In the genomic region with DNA sequence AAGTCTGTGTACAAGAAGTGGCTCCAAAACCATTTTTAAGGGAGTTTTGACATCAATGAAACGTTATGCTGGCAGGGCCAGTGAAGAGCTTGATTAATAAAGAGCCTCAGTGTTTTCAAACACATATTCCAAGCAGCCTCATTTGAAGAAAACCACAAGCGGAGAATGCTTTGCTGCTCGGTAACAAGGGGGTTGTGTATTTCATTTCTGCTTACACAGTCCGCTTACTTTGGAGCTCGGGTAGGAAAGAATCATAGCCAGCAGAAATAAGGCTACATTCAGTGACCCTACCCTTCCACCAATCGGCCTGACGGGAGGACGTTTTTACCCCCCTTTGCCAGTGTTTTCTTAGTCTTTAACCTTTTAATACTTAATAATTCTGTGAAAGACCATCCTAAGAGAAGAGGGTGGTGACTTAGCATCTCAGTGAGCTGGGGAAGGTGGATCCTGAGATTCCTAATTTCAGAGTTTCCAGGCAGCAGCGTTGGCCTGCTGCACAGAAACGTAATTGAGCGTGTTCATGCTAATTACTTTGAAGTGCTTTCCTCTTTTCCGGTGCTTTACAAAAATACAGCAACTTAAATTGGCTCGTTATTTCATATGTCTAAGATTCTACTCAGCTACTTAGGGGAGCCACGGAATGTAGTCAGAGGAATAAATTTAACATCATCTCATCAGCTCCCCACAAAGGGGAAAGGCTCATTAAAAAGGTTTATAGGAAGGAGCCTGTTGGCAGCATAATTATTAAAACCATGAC, we compare ENCODE assay signal across 22 mouse cellular contexts.
DNase-seq lines count a peak whose midpoint lies in the region; ATAC-seq and TF ChIP-seq lines count a peak whose summit lies in the region.
"Had no signal": no experiment of that assay in that cellular context is flagged by ENCODE, and none has a peak within 500 bp of the region (broad histone marks: within the 10 kb centered on the region; RNA-seq: fewer than 3 reads in every experiment).

No protein-coding gene starts in this region.

- H3K4me2 ChIP-seq in hindbrain, postnatal 0 days (ENCODE audit: low read depth, low read length): 0 out of 2 replicates have a peak overlapping the region, but pooled peaks have one; percentile 19
- H3K4me2 ChIP-seq in hindbrain, embryonic 11.5 days (replicated peaks; ENCODE audit: low read depth, low read length): no peak overlapping the region
- 0 out of 2 replicates have a peak overlapping the region, but pooled peaks have one; percentile 12 for H3K4me2 ChIP-seq in forebrain, embryonic 11.5 days (ENCODE audit: low read depth, low read length, severe bottlenecking)
- H3K4me2 ChIP-seq in limb, embryonic 15.5 days: no peak overlapping the region
- H3K4me2 ChIP-seq: embryonic facial prominence, embryonic 15.5 days; heart, embryonic 13.5 days had no signal

- no peaks in the 10 kb centered on the region for H3K27me3 ChIP-seq in hindbrain, postnatal 0 days (ENCODE audit: insufficient read depth, low read length)
- no peaks in the 10 kb centered on the region for H3K27me3 ChIP-seq in hindbrain, embryonic 11.5 days (ENCODE audit: control insufficient read depth, insufficient read depth, low read length)
- no peaks in the 10 kb centered on the region for H3K27me3 ChIP-seq in forebrain, embryonic 11.5 days (ENCODE audit: control insufficient read depth, insufficient read depth, low read length)
- no peaks in the 10 kb centered on the region for H3K27me3 ChIP-seq in limb, embryonic 15.5 days
- H3K27me3 ChIP-seq: embryonic facial prominence, embryonic 15.5 days; heart, embryonic 13.5 days; Patski had no signal

- no peaks in the 10 kb centered on the region for H3K4me1 ChIP-seq in hindbrain, postnatal 0 days (ENCODE audit: insufficient read depth, low read length)
- no peaks in the 10 kb centered on the region for H3K4me1 ChIP-seq in hindbrain, embryonic 11.5 days (replicated peaks; ENCODE audit: control insufficient read depth, insufficient read depth, low read length)
- H3K4me1 ChIP-seq in forebrain, embryonic 11.5 days (replicated peaks; ENCODE audit: control insufficient read depth, insufficient read depth, low read length): no peaks in the 10 kb centered on the region
- no peaks in the 10 kb centered on the region for H3K4me1 ChIP-seq in limb, embryonic 15.5 days
- H3K4me1 ChIP-seq: embryonic facial prominence, embryonic 15.5 days; heart, embryonic 13.5 days had no signal

- ATAC-seq in hindbrain, postnatal 0 days: no peak
- ATAC-seq in hindbrain, embryonic 11.5 days (ENCODE audit: low FRiP score): no peak
- peak; percentile 83 for ATAC-seq in forebrain, embryonic 11.5 days (replicated peaks; ENCODE audit: low FRiP score)
- ATAC-seq in limb, embryonic 15.5 days (ENCODE audit: insufficient number of reproducible peaks, low FRiP score, low TSS enrichment, low read depth): 0 out of 2 replicates have a peak, but pooled peaks have one; percentile 44
- ATAC-seq: activated CD4-positive, CD25-positive, alpha-beta regulatory T cell, adult 4 months; inflammation-experienced regulatory T-cells, adult 6 months; Patski had no signal

- 53% methylated on average over 14 of the region's 14 CpGs for whole genome bisulfite sequencing in hindbrain, postnatal 0 days
- 83% methylated on average over 14 of the region's 14 CpGs for WGBS in hindbrain, embryonic 11.5 days
- 35% methylated on average over 14 of the region's 14 CpGs for WGBS in forebrain, embryonic 11.5 days
- WGBS in limb, embryonic 15.5 days: 43% methylated on average over 14 of the region's 14 CpGs

- H3K36me3 ChIP-seq in hindbrain, postnatal 0 days (ENCODE audit: insufficient read depth, low read length): no peaks in the 10 kb centered on the region
- H3K36me3 ChIP-seq in hindbrain, embryonic 11.5 days (ENCODE audit: control insufficient read depth, insufficient read depth, low read length): no peaks in the 10 kb centered on the region
- no peaks in the 10 kb centered on the region for H3K36me3 ChIP-seq in forebrain, embryonic 11.5 days (ENCODE audit: control insufficient read depth, insufficient read depth, low read length)
- no peaks in the 10 kb centered on the region for H3K36me3 ChIP-seq in limb, embryonic 15.5 days
- H3K36me3 ChIP-seq: embryonic facial prominence, embryonic 15.5 days; heart, embryonic 13.5 days had no signal

- H3K4me3 ChIP-seq in hindbrain, postnatal 0 days (ENCODE audit: low read length): no peak overlapping the region
- no peak overlapping the region for H3K4me3 ChIP-seq in hindbrain, embryonic 11.5 days (ENCODE audit: low read depth, low read length)
- H3K4me3 ChIP-seq in forebrain, embryonic 11.5 days (ENCODE audit: low read depth, low read length): no peak overlapping the region
- no peak overlapping the region for H3K4me3 ChIP-seq in limb, embryonic 15.5 days
- H3K4me3 ChIP-seq: embryonic facial prominence, embryonic 15.5 days; heart, embryonic 13.5 days had no signal

- no peaks in the 10 kb centered on the region for H3K9me3 ChIP-seq in hindbrain, postnatal 0 days (ENCODE audit: low read length)
- H3K9me3 ChIP-seq in hindbrain, embryonic 11.5 days (ENCODE audit: control insufficient read depth, low read length): no peaks in the 10 kb centered on the region
- no peaks in the 10 kb centered on the region for H3K9me3 ChIP-seq in forebrain, embryonic 11.5 days (ENCODE audit: control insufficient read depth, low read length)
- no peaks in the 10 kb centered on the region for H3K9me3 ChIP-seq in limb, embryonic 15.5 days
- H3K9me3 ChIP-seq: embryonic facial prominence, embryonic 15.5 days; heart, embryonic 13.5 days had no signal

- TF ChIP-seq CTCF in hindbrain, postnatal 0 days (IDR thresholded peaks at IDR 0.05; ENCODE audit: low read depth): no peak

- intact Hi-C loops in heart, postnatal 14 days (cut with DNase I): no loop called here

- no peak overlapping the region for H3K9ac ChIP-seq in hindbrain, postnatal 0 days (replicated peaks; ENCODE audit: low read length)
- H3K9ac ChIP-seq in hindbrain, embryonic 11.5 days (ENCODE audit: low read depth, low read length): no peak overlapping the region
- no peak overlapping the region for H3K9ac ChIP-seq in forebrain, embryonic 11.5 days (ENCODE audit: low read length)
- H3K9ac ChIP-seq in limb, embryonic 15.5 days: no peak overlapping the region
- H3K9ac ChIP-seq: embryonic facial prominence, embryonic 15.5 days; heart, embryonic 13.5 days; liver, embryonic 14.5 days had no signal

- peak; percentile 8 for DNase-seq in hindbrain, postnatal 0 days (ENCODE audit: low spot score)
- DNase-seq in hindbrain, embryonic 11.5 days (ENCODE audit: low spot score): no peak
- DNase-seq in retina, embryonic 14.5 days (ENCODE audit: low spot score): peak; percentile 12
- no peak for DNase-seq in retina, postnatal 1 day
- DNase-seq in forebrain, embryonic 11.5 days (ENCODE audit: low spot score): peak; percentile 49
- DNase-seq in gastrocnemius, postnatal 4 days (ENCODE audit: low spot score in 2 of 2): no peak
- no peak for DNase-seq in heart, postnatal 14 days
- DNase-seq: adrenal gland, postnatal 14 days; cerebellum, adult 9-10 months; gastrocnemius, postnatal 36 days; heart, postnatal 4 days; kidney, adult 8-10 months; kidney, postnatal 4 days; left cerebral cortex, postnatal 4 days; thymus, postnatal 36 days had no signal

- no peak overlapping the region for H3K27ac ChIP-seq in hindbrain, postnatal 0 days
- no peak overlapping the region for H3K27ac ChIP-seq in hindbrain, embryonic 11.5 days (ENCODE audit: low read depth, low read length)
- no peak overlapping the region for H3K27ac ChIP-seq in forebrain, embryonic 11.5 days (ENCODE audit: low read depth, low read length)
- H3K27ac ChIP-seq in limb, embryonic 15.5 days: no peak overlapping the region
- H3K27ac ChIP-seq: embryonic facial prominence, embryonic 15.5 days; heart, embryonic 13.5 days; liver, embryonic 14.5 days had no signal

Comparison
In these comparisons a context has a peak if more than half of its experiments do, and no peak if none do; other contexts are left out.
1. DNase-seq: peak in hindbrain, postnatal 0 days (single experiment), retina, embryonic 14.5 days (single experiment) and forebrain, embryonic 11.5 days (single experiment); none in hindbrain, embryonic 11.5 days (single experiment), retina, postnatal 1 day (single experiment), gastrocnemius, postnatal 4 days (0 of 2) and heart, postnatal 14 days (0 of 2).
2. H3K4me2 ChIP-seq: peak in hindbrain, postnatal 0 days (single experiment) and forebrain, embryonic 11.5 days (single experiment); none in hindbrain, embryonic 11.5 days (single experiment) and limb, embryonic 15.5 days (single experiment).
3. ATAC-seq: peak in forebrain, embryonic 11.5 days (single experiment) and limb, embryonic 15.5 days (single experiment); none in hindbrain, postnatal 0 days (single experiment) and hindbrain, embryonic 11.5 days (single experiment).